Mouse (Mus musculus) adrenal gland (tissue): Measurements from ENCODE around the gene Epb41l3.
"Not testable (repeated sequence)": the region's sequence is repeated elsewhere in the genome, so short reads cannot be mapped to it uniquely, and the experiment has no call there.

Experiments used
- intact Hi-C: fragments of 180-260 bp; cut with DNase I; formaldehyde crosslinking; loops from one replicate; pipeline ENCODE4 v1.15.1; 2025

The Epb41l3 gene

GRCm38 (mm10) chr17:69105035-69105798 is 29.7 kb downstream of the Epb41l3 start:
- intact Hi-C loops, result loop anchor here (2.0 to 10.0 kb wide), 3 partner anchors 224 to 1240 kb away; no protein-coding TSS in a partner anchor

GRCm38 (mm10) chr17:69105799-69106401 is 30.4 kb downstream of the Epb41l3 start:
- intact Hi-C loops, result loop anchor here (2.0 to 10.0 kb wide), 3 partner anchors 225 to 1241 kb away; no protein-coding TSS in a partner anchor

DNA sequence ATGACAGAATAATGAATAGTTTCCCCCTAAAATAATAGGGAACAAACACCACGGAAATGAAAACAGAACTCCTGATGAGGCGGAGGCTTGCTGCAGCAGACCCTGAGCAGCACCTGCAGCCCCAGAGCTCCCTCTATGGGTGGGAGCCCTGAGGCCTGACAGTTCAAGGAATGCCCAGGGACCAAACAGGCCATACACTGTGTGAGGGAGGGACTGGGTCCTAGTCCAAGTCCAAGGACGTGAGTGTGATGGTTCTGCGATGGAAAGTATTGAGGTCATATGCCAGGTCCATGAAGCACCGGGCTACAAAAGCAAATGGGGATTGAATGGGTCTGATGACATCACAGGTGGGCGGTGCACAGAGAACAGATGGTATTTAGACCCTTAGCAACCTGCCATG is 33.7 kb downstream of the Epb41l3 start:
- intact Hi-C loops, result loop anchor here (5.0 to 10.0 kb wide), 2 partner anchors 932 to 1244 kb away; no protein-coding TSS in a partner anchor

DNA sequence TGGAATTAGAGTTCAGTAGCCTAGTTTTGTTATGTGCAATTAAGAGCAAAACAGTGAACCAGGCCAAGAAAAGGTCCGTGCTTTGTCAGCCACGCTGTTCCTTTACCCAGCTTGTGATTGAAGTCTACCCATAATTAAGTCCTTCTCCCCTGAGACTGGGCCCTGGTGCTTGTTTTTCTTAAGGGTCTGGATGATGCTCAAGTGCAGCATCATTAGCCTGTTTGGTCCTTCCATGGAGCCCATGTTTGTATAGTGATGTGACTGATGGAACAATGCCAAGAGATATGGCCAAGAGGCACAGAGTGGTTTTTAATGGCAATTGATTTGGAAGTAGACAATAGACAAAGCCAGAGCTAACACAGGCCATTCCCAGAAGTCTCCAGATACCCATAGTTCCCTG is 36.7 kb downstream of the Epb41l3 start:
- intact Hi-C loops, result no loop called here

GRCm38 (mm10) chr17:69119183-69119582 is 43.7 kb downstream of the Epb41l3 start:
- intact Hi-C loops, result no loop called here

GRCm38 (mm10) chr17:69120533-69121358 is 45.3 kb downstream of the Epb41l3 start:
- intact Hi-C loops, result no loop called here

GRCm38 (mm10) chr17:69122403-69122802 is 46.9 kb downstream of the Epb41l3 start:
- intact Hi-C loops, result not testable (repeated sequence)

DNA sequence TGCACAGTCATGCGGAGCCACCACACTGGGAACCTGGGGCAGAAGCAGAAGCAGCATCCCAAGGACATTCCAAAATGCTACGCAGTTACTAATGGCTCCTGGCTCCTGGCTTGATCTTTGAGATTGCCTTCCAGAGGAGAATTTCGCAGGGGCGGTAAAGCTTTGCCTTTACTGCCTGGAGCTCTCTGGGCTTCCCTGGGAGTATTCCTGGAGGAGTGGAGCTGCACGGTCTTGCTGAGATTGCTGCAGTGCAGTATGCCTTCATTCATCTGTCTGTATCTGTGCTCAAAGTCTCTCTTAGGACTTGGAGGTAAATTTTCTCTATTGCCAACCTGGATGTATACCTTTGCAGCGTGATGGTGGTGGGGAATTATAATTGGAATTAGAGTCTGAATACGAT is 52.0 kb downstream of the Epb41l3 start:
- intact Hi-C loops, result no loop called here

DNA sequence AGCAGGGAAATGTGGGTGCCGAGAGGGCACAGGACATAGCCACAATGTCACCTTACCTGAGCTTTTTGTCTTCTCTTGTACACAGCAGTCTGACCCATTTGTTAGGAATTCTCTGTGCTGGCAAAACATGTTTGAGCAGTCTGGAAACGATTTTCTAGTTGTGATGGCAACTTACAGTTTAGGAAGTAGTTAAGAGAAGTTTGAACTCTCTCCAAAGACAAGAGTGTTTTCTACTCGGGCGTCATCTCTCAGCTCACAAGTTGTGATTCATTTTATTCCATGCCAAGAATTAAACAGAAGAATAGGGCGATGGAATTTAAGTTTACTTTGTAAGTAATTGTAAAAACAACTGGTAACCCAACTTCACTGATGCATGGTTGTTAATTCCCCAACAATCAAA is 52.5 kb downstream of the Epb41l3 start:
- intact Hi-C loops, result no loop called here

DNA sequence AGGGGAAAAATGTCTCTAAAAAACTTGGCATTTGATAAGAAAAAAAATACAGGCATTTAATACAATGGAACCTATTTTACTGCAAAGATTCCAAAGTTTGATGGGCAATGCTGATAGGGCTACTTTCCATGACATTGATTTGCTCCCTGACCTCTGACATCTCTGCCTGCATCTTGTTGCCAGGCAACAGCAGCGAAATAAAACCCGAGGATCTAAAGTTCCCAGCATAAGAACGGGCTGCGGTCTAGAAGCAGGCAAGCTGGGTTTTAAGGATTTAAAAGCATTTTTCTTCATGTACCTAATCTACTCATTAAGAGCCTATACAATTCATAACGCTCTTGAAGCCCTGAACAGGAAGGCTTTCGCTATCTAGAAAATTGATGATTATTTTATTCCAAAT is 54.0 kb downstream of the Epb41l3 start:
- intact Hi-C loops, result no loop called here

- intact Hi-C loops, result no loop called here
Observed at GRCm38 (mm10) chr17:69143017-69143416, 67.5 kb downstream of the Epb41l3 start.

GRCm38 (mm10) chr17:69150826-69151225 is 75.3 kb downstream of the Epb41l3 start:
- intact Hi-C loops, result no loop called here

GRCm38 (mm10) chr17:69151281-69151680 is 75.8 kb downstream of the Epb41l3 start:
- intact Hi-C loops, result no loop called here

- intact Hi-C loops, result no loop called here
Observed at GRCm38 (mm10) chr17:69155034-69155433, 79.6 kb downstream of the Epb41l3 start.

GRCm38 (mm10) chr17:69156522-69157100 is 81.1 kb downstream of the Epb41l3 start:
- intact Hi-C loops, result no loop called here

DNA sequence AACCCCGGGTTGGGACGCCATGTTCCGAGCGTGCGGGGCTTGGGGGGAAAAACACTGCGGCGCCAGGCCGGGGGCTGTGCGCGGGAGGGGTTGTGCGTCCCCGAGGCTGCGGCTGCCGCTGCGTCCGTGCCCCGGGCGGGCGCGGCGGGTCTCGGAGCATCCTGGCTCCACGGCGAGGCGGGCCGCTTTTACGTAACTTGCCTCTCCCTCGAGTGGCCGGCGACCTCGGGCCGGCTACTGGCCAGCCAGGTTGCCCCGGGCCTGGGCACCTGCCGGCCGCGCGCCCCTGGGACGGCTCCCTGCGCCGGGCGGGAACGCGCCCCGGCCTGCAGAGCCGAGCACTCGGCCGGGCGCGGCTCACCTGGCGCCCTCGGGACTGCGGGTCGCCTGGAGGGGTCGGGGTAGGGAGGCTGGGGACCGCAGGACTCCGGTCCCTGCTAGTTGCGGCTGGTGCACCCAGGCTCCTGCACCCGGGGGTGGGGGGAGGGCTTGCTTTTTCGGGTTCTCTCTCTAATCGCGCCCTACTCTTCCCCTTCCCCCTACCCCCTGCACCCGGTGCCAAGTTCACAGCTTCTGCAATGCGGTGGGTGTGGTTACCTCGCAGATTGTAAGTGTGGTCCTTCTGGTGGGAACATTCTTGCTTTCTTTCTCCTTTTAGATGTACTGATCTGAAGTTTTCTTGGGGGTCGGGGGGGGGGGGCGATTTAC is 81.8 kb downstream of the Epb41l3 start:
- intact Hi-C loops, result no loop called here

GRCm38 (mm10) chr17:69157809-69158185 is 82.3 kb downstream of the Epb41l3 start:
- intact Hi-C loops, result no loop called here

- intact Hi-C loops, result no loop called here
Observed at GRCm38 (mm10) chr17:69158690-69159089, 83.2 kb downstream of the Epb41l3 start.

GRCm38 (mm10) chr17:69162731-69163130 is 87.2 kb downstream of the Epb41l3 start:
- intact Hi-C loops, result no loop called here

GRCm38 (mm10) chr17:69176949-69177501 is 101.5 kb downstream of the Epb41l3 start:
- intact Hi-C loops, result no loop called here

GRCm38 (mm10) chr17:69177954-69178353 is 102.5 kb downstream of the Epb41l3 start:
- intact Hi-C loops, result no loop called here
